Mouse (Mus musculus): ENCODE measurements at regions not wholly inside any gene's neighbourhood (a gene's known extent, or its start where the extent isn't known, plus 50 kb on each side); places are given as distances from the start of the nearest gene placed in this dataset.
A peak's percentile ranks its signal among the peaks of the same experiment; 100 is the strongest.

- Histone ChIP-seq H3K27me3 (no peaks in the 10 kb centered on the region), H3K4me3 (no peak overlapping the region), H3K27ac (0 out of 2 replicates have a peak overlapping the region, but pooled peaks have one; percentile 19), H3K4me1 (replicated peaks) (peaks cover 13% of the 10 kb centered on the region), H3K36me3 (no peaks in the 10 kb centered on the region), H3K9me3 (no peaks in the 10 kb centered on the region), H3K4me2 (no peak overlapping the region), H3K9ac (no peak overlapping the region)
- ATAC-seq (ENCODE audit: low FRiP score) = peak; percentile 79
- 19% methylated on average over 5 of the region's 5 CpGs for WGBS
Measured at GRCm38 (mm10) chr7:75998853-75999252, 150.7 kb downstream of the Klhl25 start.

- peak; percentile 36; the same call in 1 of the 2 replicates for ATAC-seq (ENCODE audit: low FRiP score)
- no peak overlapping the region for H3K4me2 ChIP-seq
- H3K27ac ChIP-seq = peak overlapping the region; percentile 5; the same call in 1 of the 2 replicates
- 50% methylated on average over 2 of the region's 2 CpGs for WGBS
- no peak overlapping the region for H3K4me3 ChIP-seq
- H3K9me3 ChIP-seq = no peaks in the 10 kb centered on the region
- no peaks in the 10 kb centered on the region for H3K27me3 ChIP-seq
- H3K36me3 ChIP-seq = no peaks in the 10 kb centered on the region
- no peak overlapping the region for H3K9ac ChIP-seq
- H3K4me1 ChIP-seq (replicated peaks) = peaks cover 13% of the 10 kb centered on the region
Measured at GRCm38 (mm10) chr7:75999324-75999907, 151.3 kb downstream of the Klhl25 start.

GRCm38 (mm10) chr7:76001012-76001411 is 152.9 kb downstream of the Klhl25 start:
- Histone ChIP-seq H3K9me3 (no peaks in the 10 kb centered on the region), H3K27me3 (no peaks in the 10 kb centered on the region), H3K4me1 (replicated peaks) (peaks cover 13% of the 10 kb centered on the region), H3K36me3 (no peaks in the 10 kb centered on the region), H3K4me3 (no peak overlapping the region), H3K27ac (no peak overlapping the region), H3K9ac (no peak overlapping the region), H3K4me2 (no peak overlapping the region)
- no peak for ATAC-seq (ENCODE audit: low FRiP score)
- WGBS = 94% methylated on average over 1 of the region's 1 CpGs

DNA sequence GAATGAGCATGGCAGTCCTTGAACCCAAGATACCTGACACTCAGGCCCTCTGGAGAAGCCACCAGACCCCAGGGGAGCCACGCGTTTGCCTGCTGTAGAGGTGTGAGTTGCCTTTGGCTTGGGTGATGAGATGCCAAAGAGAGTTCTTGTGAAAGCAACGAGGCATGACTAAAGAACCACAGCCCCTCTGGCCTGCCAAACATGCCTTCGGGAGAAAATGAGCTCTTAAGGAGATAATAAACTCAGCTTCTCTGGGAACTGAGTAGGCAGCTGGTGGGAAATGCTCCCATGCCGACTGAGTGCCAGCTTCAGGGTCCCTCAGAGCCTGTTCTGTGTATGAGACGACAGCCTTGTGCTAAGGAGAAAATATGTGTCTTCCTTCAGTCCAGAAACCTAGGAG is 160.1 kb downstream of the Klhl25 start:
- WGBS = 56% methylated on average over 6 of the region's 6 CpGs
- Histone ChIP-seq H3K36me3 (no peaks in the 10 kb centered on the region), H3K4me2 (no peak overlapping the region), H3K27me3 (no peaks in the 10 kb centered on the region), H3K9ac (no peak overlapping the region), H3K27ac (no peak overlapping the region), H3K4me1 (replicated peaks) (no peaks in the 10 kb centered on the region; the same call in 1 of the 2 replicates), H3K9me3 (no peaks in the 10 kb centered on the region), H3K4me3 (no peak overlapping the region)
- ATAC-seq (ENCODE audit: low FRiP score) = no peak

DNA sequence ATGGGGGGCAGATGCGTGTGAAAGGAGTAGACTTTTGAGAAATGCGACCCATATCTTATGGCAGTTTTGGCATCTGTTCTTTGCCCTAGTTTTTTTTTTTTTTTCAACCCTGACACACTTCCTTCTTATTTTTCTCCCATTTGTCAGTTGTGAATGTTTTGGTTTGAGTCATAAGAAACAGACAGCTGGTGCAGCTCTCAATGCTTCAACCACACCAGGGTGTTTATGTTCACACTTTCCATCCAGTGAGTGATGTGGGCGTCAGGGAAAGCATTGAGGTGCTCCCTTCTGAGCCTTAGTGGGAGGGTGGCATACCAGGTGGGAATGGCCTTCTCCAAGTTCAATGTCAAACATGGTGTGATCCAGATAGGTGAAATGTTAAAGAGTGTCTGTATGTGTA is 181.9 kb upstream of the Agbl1 start:
- Histone ChIP-seq H3K27me3 (no peaks in the 10 kb centered on the region), H3K4me1 (replicated peaks) (no peaks in the 10 kb centered on the region), H3K27ac (no peak overlapping the region), H3K9me3 (no peaks in the 10 kb centered on the region), H3K36me3 (no peaks in the 10 kb centered on the region), H3K9ac (no peak overlapping the region), H3K4me3 (no peak overlapping the region), H3K4me2 (no peak overlapping the region)
- 84% methylated on average over 3 of the region's 3 CpGs for WGBS
- no peak for ATAC-seq (ENCODE audit: low FRiP score)

GRCm38 (mm10) chr7:76049342-76049741 is 180.3 kb upstream of the Agbl1 start:
- no peak overlapping the region for H3K4me3 ChIP-seq
- 85% methylated on average over 2 of the region's 2 CpGs for WGBS
- H3K4me1 ChIP-seq (replicated peaks) = no peaks in the 10 kb centered on the region
- H3K4me2 ChIP-seq = no peak overlapping the region
- H3K36me3 ChIP-seq = no peaks in the 10 kb centered on the region
- no peaks in the 10 kb centered on the region for H3K9me3 ChIP-seq
- no peak overlapping the region for H3K9ac ChIP-seq
- no peak overlapping the region for H3K27ac ChIP-seq
- no peak for ATAC-seq (ENCODE audit: low FRiP score)
- H3K27me3 ChIP-seq = no peaks in the 10 kb centered on the region

GRCm38 (mm10) chr7:76053843-76054242 is 175.8 kb upstream of the Agbl1 start:
- no peaks in the 10 kb centered on the region for H3K27me3 ChIP-seq
- H3K4me1 ChIP-seq (replicated peaks) = no peaks in the 10 kb centered on the region
- no peak overlapping the region for H3K9ac ChIP-seq
- WGBS = 85% methylated on average over 3 of the region's 3 CpGs
- H3K4me2 ChIP-seq = no peak overlapping the region
- H3K36me3 ChIP-seq = no peaks in the 10 kb centered on the region
- H3K9me3 ChIP-seq = no peaks in the 10 kb centered on the region
- no peak overlapping the region for H3K4me3 ChIP-seq
- no peak overlapping the region for H3K27ac ChIP-seq
- no peak for ATAC-seq (ENCODE audit: low FRiP score)

DNA sequence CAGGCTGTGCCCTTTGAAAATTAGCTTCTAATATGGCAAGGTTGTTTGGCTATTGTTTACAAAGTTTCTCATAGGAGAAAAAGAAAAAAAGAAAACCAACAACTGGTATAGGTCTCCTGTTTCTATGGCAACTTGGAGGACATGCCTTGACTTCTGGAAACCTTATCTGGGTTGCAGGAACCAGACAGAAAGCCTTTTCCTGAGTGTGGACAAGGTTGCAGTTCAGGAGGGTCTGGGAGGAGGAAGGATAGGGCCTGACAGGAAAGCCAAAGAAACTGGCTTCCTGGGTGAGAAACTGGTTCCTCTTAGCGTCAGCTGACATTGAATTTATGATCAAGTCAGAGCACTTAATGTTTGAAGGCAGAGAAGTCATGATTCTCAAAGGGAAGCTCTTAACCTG is 130.5 kb upstream of the Agbl1 start:
- no peak overlapping the region for H3K9ac ChIP-seq
- H3K4me1 ChIP-seq (replicated peaks) = 0 out of 2 replicates have a peak, but pooled peaks cover 1% of the 10 kb centered on the region
- no peaks in the 10 kb centered on the region for H3K27me3 ChIP-seq
- no peaks in the 10 kb centered on the region for H3K9me3 ChIP-seq
- H3K4me2 ChIP-seq = no peak overlapping the region
- no peak overlapping the region for H3K4me3 ChIP-seq
- H3K36me3 ChIP-seq = no peaks in the 10 kb centered on the region
- ATAC-seq (ENCODE audit: low FRiP score) = no peak
- H3K27ac ChIP-seq = no peak overlapping the region
- 83% methylated on average over 1 of the region's 1 CpGs for WGBS

- no peaks in the 10 kb centered on the region for H3K27me3 ChIP-seq
- no peak overlapping the region for H3K4me3 ChIP-seq
- ATAC-seq (ENCODE audit: low FRiP score) = no peak
- no peak overlapping the region for H3K4me2 ChIP-seq
- H3K4me1 ChIP-seq (replicated peaks) = no peaks in the 10 kb centered on the region
- WGBS = 83% methylated on average over 8 of the region's 8 CpGs
- H3K9ac ChIP-seq = no peak overlapping the region
- no peaks in the 10 kb centered on the region for H3K36me3 ChIP-seq
- H3K9me3 ChIP-seq = no peaks in the 10 kb centered on the region
- no peak overlapping the region for H3K27ac ChIP-seq
Measured at GRCm38 (mm10) chr7:76121242-76121844, 108.3 kb upstream of the Agbl1 start.

DNA sequence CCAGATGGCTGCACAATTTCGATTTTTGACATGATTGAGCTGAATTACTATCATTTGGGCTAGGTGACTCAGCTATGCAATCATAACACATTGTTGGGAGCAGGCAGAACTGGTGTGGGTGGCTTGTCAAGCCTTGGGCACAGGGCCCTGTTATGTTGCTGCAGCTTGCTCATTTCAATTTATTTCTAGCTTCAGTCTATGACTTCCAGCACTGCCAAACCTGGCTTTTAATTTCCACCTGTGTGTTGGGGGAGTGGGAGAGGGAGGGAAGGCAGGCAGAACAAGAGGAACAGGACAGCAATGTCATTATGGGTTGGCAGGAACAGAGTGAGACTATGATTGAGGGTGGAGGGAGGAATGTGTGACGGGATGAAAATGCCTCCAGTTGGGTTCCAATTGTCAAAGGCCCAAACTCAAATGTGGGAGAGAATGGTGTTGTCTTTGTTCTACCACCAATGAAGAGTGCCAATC is 102.0 kb upstream of the Agbl1 start:
- WGBS = 68% methylated on average over 2 of the region's 2 CpGs
- ATAC-seq (ENCODE audit: low FRiP score) = no peak
- Histone ChIP-seq H3K27ac (no peak overlapping the region), H3K9me3 (no peaks in the 10 kb centered on the region), H3K4me1 (replicated peaks) (no peaks in the 10 kb centered on the region), H3K9ac (no peak overlapping the region), H3K4me3 (no peak overlapping the region), H3K36me3 (no peaks in the 10 kb centered on the region), H3K4me2 (no peak overlapping the region), H3K27me3 (no peaks in the 10 kb centered on the region)

GRCm38 (mm10) chr7:76142455-76142854 is 87.2 kb upstream of the Agbl1 start:
- H3K9ac ChIP-seq = no peak overlapping the region
- H3K27me3 ChIP-seq = no peaks in the 10 kb centered on the region
- no peaks in the 10 kb centered on the region for H3K4me1 ChIP-seq (replicated peaks)
- WGBS = 82% methylated on average over 4 of the region's 4 CpGs
- H3K36me3 ChIP-seq = no peaks in the 10 kb centered on the region
- H3K4me3 ChIP-seq = no peak overlapping the region
- H3K27ac ChIP-seq = no peak overlapping the region
- H3K9me3 ChIP-seq = no peaks in the 10 kb centered on the region
- no peak for ATAC-seq (ENCODE audit: low FRiP score)
- H3K4me2 ChIP-seq = no peak overlapping the region

- Histone ChIP-seq H3K36me3 (no peaks in the 10 kb centered on the region), H3K9ac (no peak overlapping the region), H3K4me3 (no peak overlapping the region), H3K4me2 (no peak overlapping the region), H3K27ac (no peak overlapping the region), H3K4me1 (replicated peaks) (no peaks in the 10 kb centered on the region), H3K9me3 (no peaks in the 10 kb centered on the region), H3K27me3 (no peaks in the 10 kb centered on the region)
- no peak for ATAC-seq (ENCODE audit: low FRiP score)
Measured at GRCm38 (mm10) chr7:76146385-76146784, 83.3 kb upstream of the Agbl1 start.

DNA sequence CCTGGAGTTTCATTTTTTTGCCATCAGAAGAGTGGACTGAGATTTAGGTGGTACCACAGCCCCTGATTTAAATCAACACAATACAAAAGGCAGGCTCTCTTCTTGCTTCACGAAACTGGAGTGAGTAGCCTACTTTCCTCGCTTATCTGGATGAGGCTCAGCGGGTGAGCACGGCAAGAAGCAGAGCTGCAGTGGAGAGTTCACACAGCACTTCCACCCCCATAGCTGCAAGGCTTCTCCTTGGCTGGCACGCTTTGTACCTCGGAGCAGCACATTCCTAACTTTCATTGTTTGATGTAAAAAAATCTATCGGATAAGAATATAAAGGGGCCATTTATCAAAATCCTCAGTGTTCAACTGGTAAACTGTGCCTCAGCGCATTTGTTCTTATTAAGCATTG is 72.8 kb upstream of the Agbl1 start:
- WGBS = 42% methylated on average over 8 of the region's 8 CpGs
- Histone ChIP-seq H3K36me3 (no peaks in the 10 kb centered on the region), H3K27ac (no peak overlapping the region), H3K27me3 (no peaks in the 10 kb centered on the region), H3K9me3 (no peaks in the 10 kb centered on the region), H3K4me2 (no peak overlapping the region), H3K4me3 (no peak overlapping the region), H3K4me1 (replicated peaks) (no peaks in the 10 kb centered on the region), H3K9ac (no peak overlapping the region)
- ATAC-seq (ENCODE audit: low FRiP score) = no peak

Measured in hindbrain, embryonic 13.5 days (tissue).